Mouse (Mus musculus) liver, embryonic 14.5 days (tissue): Measurements from ENCODE around the gene Smc4.

Experiments used
- CTCF ChIP-seq: IDR thresholded peaks from 2 replicates; pipeline ENCODE4 v1.5.1; 2016; ENCODE audit warnings: antibody characterized with exemption, low read depth, control low read depth
- EP300 ChIP-seq: IDR thresholded peaks from 2 replicates; pipeline ENCODE4 v1.6.1; 2016; ENCODE audit warnings: antibody characterized with exemption, low read depth

DNA sequence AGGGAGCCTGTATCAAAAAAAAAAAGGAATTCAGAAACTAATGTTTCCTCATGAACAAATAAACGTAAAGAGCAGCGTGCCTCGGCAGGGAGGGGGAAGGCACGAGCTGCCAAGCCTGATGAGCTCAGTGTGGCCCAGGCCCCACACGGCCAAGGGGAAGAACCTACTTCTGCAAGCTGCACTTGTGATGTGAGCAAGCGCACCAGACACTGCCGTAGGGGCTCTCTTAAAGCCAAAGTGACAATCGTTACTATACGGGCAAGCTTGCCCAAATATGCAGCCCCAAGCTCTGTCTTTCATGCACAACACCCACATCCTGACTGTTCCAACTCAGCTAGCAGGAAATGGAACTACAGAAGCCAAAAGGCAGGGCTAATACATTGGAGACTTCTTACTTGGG, 23.6 kb upstream of the Smc4 start:
- no peak for TF ChIP-seq EP300
- TF ChIP-seq CTCF: no peak
